Mouse (Mus musculus) duodenum, adult 2 months (tissue): ENCODE results near the gene Slco1c1. TPM values are rescaled to one million over a fixed set of nuclear protein-coding genes. Genes with fewer than 3 reads are reported as not detected.

Experiments used
- polyA plus RNA-seq: library from polyadenylated mRNA; depleted of rRNA; stranded (reverse); fragments of >200 nt; gene quantifications from 2 replicates; pipeline ENCODE4 v1.2.3, GENCODE M21; 2012; ENCODE audit warnings: low replicate concordance; rRNA removed

The Slco1c1 gene
- polyA plus RNA-seq = not detected in 2 replicates

GRCm38 (mm10) chr6:141523747-141524640, at the start of gene Slco1c1:
Gene Slco1c1, plus strand, starts transcription at chr6:141524368.

Other genes with a start within 250 kb of the Slco1c1 start
- not detected in 2 replicates for gene Slco1b2, start 105.2 kb downstream of the Slco1c1 start, polyA plus RNA-seq
- gene Gm5724, start 249.4 kb downstream of the Slco1c1 start, polyA plus RNA-seq = not detected in 2 replicates